Mouse (Mus musculus) brown adipose tissue, adult 24 weeks (tissue): Measurements from ENCODE around the gene Dctn5. TPM values are rescaled to one million over a fixed set of nuclear protein-coding genes. Genes with fewer than 3 reads are reported as not detected.
A peak's percentile ranks its signal among the peaks of the same experiment; 100 is the strongest.

Source experiments
- H3K27ac ChIP-seq: fragments of 200-500 bp; replicated peaks from 2 replicates; pipeline ENCODE4 v1.5.1; 2012; ENCODE audit warnings: low read depth, mild to moderate bottlenecking, low read length
- H3K4me1 ChIP-seq: fragments of 200-500 bp; 2 replicates; pipeline ENCODE4 v1.6.1; 2012; ENCODE audit warnings: low read length, mixed read lengths; ENCODE audit not compliant: control insufficient read depth, insufficient read depth, insufficient read length
- H3K4me3 ChIP-seq: fragments of 200-500 bp; 2 replicates; pipeline ENCODE4 v1.5.1; 2012; ENCODE audit warnings: low read depth, mild to moderate bottlenecking, low read length, moderate library complexity; ENCODE audit not compliant: insufficient read depth
- polyA plus RNA-seq: library from polyadenylated mRNA; stranded (reverse); fragments of >200 nt; gene quantifications from 2 replicates; pipeline ENCODE4 v1.2.4, GENCODE M21; 2012; ENCODE audit not compliant: missing spikeins, insufficient read depth, insufficient read length

The Dctn5 gene
- polyA plus RNA-seq, 1 experiment = 57.1 TPM

DNA sequence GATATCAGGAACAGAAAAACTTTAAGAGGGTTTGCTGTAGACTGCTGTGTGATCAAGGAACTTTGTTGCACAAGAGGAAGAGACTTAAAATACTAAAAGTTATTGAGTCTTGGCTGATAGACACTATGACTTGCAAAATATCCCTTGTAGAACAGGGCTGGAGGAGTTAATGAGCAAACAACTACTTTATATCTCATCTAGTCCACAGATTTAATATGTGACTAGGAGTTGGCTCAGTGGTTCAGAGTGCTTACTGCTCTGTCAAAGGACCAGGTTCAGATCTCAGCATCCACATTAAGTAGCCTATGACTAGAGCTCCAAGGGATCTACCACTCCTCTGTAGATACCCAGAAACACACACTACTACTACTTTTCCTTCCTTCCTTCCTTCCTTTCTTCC lies 4.2 kb downstream of the Dctn5 start:
- H3K4me3 ChIP-seq = no peak overlapping the region
- H3K27ac ChIP-seq = no peak overlapping the region
- H3K4me1 ChIP-seq = no peaks in the 10 kb centered on the region

DNA sequence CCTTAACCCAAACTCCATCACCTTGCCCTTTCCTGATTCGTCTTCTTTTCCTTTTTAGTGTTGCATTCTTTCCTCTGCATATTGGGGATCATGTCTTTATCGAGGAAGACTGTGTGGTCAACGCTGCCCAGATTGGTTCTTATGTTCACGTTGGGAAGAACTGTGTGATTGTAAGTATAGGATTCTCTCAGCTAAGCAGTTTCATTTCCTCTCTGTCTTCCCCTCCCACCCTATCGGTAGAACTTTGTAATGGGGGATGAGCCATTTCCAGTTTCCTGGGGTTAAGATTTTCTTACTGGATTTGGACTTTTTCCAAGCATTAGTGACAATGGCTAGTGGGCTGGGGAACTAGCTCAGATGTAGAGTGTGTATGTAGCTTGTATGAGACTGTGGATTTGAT lies 5.3 kb downstream of the Dctn5 start:
- Histone ChIP-seq H3K4me3 (no peak overlapping the region), H3K27ac (no peak overlapping the region), H3K4me1 (no peaks in the 10 kb centered on the region)

- Histone ChIP-seq H3K4me1 (no peaks in the 10 kb centered on the region), H3K27ac (no peak overlapping the region)
Observed at GRCm38 (mm10) chr7:122140991-122141390, 8.2 kb downstream of the Dctn5 start.

DNA sequence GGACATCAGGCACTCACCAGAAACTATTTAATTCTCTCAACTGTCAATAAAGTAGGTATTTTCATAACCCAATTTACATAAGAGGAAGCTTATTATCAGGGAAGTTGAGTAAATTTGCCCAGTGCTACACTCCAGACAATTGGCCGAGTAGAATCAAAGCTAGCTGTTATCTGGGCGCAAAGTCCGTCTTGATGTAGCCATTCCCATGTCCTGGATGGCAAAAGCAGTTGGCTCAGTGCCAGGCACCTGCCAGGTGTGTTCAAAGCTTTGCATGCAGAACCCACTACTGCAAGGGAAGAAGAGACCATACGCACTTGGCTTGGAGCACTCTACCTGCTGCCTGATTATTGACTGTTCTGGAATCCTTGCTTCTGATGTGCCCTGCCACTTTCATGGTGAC lies 19.6 kb downstream of the Dctn5 start:
- no peak overlapping the region for H3K27ac ChIP-seq
- H3K4me1 ChIP-seq = no peaks in the 10 kb centered on the region
- no peak overlapping the region for H3K4me3 ChIP-seq

More at GRCm38 (mm10) chr7:122140991-122141390, 8.2 kb downstream of the Dctn5 start:
- H3K4me3 ChIP-seq = no peak overlapping the region

GRCm38 (mm10) chr7:122158488-122158887 lies 25.6 kb downstream of the Dctn5 start:
- Histone ChIP-seq H3K4me3 (peak overlapping the region; percentile 81), H3K4me1 (no peaks in the 10 kb centered on the region), H3K27ac (no peak overlapping the region)

GRCm38 (mm10) chr7:122158915-122159902 lies 26.4 kb downstream of the Dctn5 start, which contains the start of gene Plk1:
Gene Plk1, plus strand, starts transcription at chr7:122159439.
- Histone ChIP-seq H3K4me1 (no peaks in the 10 kb centered on the region), H3K4me3 (peak within 1 kb of the TSS; percentile 81), H3K27ac (no peak within 1 kb of the TSS)

DNA sequence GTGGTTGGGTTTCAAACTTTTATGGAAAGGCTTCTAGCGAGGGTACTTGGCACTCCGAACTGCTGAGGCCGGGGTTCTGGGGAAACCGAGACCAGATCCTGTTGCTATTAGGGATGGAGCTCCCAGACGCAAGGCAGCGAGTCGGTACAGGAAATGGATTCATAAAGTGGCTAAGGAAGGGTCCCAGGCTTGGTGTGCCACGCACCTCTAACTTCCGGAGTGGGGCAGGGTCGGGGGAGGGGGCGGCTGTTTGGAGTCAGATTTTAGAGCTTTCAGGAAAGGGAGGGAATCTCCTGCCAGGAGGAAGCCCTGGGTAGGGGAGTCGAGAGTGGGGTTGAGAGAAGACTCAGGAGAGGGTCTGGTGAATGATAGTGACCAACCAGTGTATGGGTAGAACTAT lies 27.2 kb downstream of the Dctn5 start:
- H3K27ac ChIP-seq = no peak overlapping the region
- H3K4me3 ChIP-seq = peak overlapping the region; percentile 81
- H3K4me1 ChIP-seq = no peaks in the 10 kb centered on the region

- H3K27ac ChIP-seq = no peak overlapping the region
- no peaks in the 10 kb centered on the region for H3K4me1 ChIP-seq
- H3K4me3 ChIP-seq = no peak overlapping the region
Observed at GRCm38 (mm10) chr7:122163766-122164165, 30.9 kb downstream of the Dctn5 start.

DNA sequence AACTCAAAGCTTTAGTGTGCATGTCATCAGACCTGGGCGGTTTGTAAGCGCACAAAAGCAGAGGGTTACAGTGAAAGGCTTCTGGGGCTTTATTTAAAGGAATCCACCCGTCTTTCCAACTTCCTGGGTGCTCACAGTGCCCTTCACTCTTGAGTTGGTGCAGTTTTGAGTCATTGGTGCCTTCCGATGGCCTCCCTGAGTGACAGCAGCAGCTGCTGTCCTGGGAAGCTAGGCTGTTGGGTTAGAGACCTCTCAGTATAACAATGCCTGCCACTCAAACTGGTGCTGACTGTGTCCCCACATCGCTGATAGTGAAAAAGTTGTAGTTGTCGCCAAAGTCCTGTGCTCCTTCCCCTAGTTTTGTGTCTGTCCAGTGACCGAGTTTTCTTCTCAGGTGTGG lies 34.4 kb downstream of the Dctn5 start:
- Histone ChIP-seq H3K4me1 (no peaks in the 10 kb centered on the region), H3K27ac (no peak overlapping the region), H3K4me3 (no peak overlapping the region)

GRCm38 (mm10) chr7:122170705-122171104 lies 37.9 kb downstream of the Dctn5 start:
- Histone ChIP-seq H3K4me3 (no peak overlapping the region), H3K27ac (no peak overlapping the region), H3K4me1 (no peaks in the 10 kb centered on the region)

DNA sequence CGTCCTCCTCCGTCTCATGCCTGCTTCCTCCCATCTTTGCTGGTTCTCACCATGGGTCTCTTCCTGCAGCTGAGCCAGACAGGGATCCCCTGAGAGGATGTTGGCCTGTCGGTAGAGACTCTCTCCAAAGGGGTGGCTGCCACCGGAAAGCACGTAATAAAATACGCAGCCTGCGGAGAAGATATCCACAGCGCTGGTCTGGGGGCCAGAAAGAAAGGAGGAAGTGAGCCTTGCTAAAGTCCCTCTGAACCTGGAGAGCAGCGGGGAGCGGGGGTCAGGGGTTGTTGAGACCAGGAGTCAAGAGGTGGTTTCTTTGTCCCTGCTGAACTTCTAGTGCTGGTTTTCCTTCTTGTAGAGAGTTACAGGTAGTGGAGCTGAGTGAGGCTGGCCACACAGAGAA lies 38.8 kb downstream of the Dctn5 start:
- no peaks in the 10 kb centered on the region for H3K4me1 ChIP-seq
- no peak overlapping the region for H3K27ac ChIP-seq
- H3K4me3 ChIP-seq = no peak overlapping the region

GRCm38 (mm10) chr7:122180720-122181119 lies 47.9 kb downstream of the Dctn5 start:
- H3K4me1 ChIP-seq = no peaks in the 10 kb centered on the region
- no peak overlapping the region for H3K27ac ChIP-seq
- H3K4me3 ChIP-seq = no peak overlapping the region

DNA sequence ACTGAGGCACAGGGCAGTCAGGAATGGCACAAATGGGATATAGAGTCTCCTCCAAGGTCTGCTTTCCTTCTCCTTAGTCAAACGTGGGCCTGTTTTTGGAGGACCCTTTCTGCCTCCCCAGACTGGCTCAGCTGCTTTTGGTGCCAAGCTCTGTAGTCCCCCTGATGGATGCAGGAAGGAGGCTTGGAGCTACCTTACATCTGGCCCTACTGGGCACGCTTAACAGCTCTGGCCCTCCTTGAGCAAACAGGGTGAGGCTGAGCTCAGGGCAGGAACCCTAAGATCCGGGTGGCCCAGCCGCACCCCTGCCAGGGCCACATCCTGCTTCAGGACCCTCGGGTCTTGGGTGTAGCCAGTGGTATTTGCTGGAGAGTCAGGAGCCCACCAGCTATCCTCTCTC lies 51.7 kb downstream of the Dctn5 start:
- Histone ChIP-seq H3K4me3 (no peak overlapping the region), H3K27ac (no peak overlapping the region), H3K4me1 (no peaks in the 10 kb centered on the region)

- no peak within 1 kb of the TSS for H3K4me3 ChIP-seq
- no peak within 1 kb of the TSS for H3K27ac ChIP-seq
- no peaks in the 10 kb centered on the region for H3K4me1 ChIP-seq
Observed at GRCm38 (mm10) chr7:122186043-122186442, 53.2 kb downstream of the Dctn5 start, which contains the start of gene Ern2. Gene Ern2, minus strand, starts transcription at chr7:122186207.

- Histone ChIP-seq H3K4me3 (no peak overlapping the region), H3K4me1 (no peaks in the 10 kb centered on the region), H3K27ac (no peak overlapping the region)
Observed at GRCm38 (mm10) chr7:122189484-122189883, 56.6 kb downstream of the Dctn5 start.

DNA sequence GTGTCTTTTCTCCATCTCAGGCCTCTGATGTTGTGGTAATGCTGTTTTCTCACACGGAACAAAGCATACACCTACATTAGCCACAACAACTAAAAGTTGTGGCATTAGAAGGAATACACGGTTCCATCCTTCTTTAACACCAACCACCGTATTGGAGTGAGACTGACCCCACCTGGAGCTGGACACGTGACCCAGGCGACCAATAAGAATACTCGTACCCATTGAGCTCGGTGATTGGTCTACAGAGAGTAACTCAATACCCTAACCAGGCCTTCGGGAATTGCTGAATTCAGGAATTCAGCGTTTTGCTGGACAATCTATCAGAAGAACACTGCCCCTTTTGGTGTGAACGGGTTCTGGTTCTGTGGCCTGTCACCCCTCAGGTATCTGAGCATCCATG lies 58.3 kb downstream of the Dctn5 start:
- Histone ChIP-seq H3K4me3 (no peak overlapping the region), H3K27ac (no peak overlapping the region), H3K4me1 (no peaks in the 10 kb centered on the region)
